Mouse (Mus musculus): ENCODE results near the gene Bcas3.

The Bcas3 gene

DNA sequence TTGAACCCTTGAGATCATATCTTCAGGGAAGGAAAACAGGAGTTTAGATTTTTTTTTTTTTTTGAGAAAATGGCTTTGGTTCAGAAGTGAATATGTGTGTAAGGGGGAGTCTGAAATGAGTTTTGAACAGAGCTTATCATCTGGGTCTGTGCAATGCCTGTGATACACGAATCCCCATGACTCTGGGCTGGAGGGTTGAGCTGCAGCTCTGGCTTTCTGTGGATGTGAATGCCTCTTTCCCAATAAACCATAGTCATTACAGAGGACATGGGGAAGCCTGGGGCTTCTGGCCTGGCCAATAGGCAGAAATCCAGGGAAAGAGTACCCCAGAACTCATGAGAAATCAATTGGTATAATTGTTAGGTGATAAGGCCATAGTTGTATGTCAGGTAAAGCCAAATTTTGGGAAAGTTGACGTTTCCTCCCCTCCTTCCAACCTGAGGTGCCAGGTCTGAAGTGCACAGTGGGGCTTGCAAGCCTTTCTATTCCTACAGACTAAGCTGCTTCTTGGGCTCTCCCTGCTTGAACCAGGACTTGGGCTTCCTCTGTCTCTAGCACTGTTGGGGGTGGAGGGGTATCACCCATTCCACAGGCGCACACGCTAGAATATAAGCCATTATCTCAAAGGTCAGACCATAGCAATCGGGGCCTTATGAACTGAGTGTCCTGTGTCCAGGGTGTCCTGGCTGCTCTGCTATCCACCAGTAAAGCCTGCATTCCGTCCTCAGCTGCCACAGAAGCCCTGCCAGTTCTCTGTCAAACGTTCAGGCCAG is 486.5 kb downstream of the Bcas3 start:
- DNase-seq (ENCODE audit: low read depth in 1 of 2, low spot score in 2 of 2): no peak

DNA sequence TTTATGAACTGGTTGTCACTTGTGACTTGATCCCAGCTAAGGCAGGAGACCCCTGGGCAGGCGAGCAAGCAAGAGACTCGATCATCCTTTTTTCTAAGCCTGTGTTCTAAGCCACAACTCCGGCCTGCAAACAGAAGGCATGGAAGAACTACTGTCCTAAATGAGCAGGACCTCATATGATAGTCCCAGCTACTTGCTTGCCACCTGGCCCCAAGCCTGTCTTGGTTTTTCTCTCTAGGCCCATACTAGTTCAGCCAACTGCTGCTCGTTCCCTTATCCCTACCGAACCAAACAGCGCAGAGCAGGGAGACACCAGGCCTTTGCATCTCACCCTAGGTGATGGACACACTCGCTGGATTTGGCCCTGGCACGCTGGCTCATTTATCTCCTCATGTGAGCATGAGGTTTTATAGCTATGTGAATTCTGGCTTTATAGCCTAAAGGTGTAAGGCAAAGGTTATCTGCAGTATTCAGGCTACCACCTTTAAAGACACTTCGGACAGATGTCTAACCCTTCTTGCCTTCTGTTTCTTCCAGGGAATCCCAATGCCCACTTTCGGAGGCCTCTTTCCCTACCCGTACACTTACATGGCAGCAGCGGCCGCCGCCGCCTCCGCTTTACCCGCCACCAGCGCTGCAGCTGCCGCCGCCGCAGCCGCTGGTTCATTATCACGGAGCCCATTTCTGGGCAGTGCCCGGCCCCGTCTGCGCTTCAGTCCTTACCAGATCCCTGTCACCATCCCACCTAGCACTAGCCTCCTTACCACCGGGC is 487.2 kb downstream of the Bcas3 start:
- no peak for DNase-seq (ENCODE audit: low read depth in 1 of 2, low spot score in 2 of 2)

DNA sequence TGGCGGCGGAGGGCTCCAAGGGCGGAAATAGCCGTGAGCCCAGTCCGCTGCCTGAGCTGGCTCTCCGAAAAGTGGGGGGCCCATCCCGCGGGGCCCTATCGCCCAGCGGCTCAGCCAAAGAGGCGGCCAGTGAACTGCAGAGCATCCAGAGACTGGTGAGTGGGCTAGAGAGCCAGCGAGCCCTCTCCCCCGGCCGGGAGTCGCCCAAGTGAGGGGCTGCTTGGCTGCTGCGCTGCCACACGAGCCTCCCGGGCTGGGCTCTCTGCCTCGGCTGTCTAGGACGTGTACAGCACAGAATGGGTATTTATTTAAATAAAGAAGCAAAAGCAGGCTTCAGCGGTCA is 487.8 kb downstream of the Bcas3 start:
- no peak for DNase-seq (ENCODE audit: low read depth in 1 of 2, low spot score in 2 of 2)

DNA sequence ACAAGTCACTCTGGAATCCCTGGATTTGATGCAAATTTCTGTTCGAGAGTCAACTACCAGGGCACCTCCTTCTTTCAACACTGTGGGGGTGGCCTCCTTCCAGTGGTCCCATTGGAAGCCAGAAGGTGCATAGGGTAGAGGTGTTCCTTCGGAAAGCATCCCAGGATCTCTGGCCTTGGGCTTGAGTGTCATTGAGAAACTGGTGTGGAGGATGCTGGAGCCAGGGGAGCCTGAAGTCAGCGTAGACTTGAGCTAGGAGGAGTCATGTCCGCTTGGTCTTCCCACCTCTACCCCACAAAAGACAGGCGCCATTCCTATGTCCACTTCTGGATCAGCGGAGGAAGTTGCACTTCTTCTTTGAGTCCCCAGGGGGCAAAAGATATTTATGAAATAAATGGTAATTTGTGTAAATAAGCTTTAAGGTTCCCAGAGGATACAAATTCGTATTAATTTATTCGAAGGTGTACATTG is 488.3 kb downstream of the Bcas3 start:
- DNase-seq (ENCODE audit: low read depth in 1 of 2, low spot score in 2 of 2): no peak

DNA sequence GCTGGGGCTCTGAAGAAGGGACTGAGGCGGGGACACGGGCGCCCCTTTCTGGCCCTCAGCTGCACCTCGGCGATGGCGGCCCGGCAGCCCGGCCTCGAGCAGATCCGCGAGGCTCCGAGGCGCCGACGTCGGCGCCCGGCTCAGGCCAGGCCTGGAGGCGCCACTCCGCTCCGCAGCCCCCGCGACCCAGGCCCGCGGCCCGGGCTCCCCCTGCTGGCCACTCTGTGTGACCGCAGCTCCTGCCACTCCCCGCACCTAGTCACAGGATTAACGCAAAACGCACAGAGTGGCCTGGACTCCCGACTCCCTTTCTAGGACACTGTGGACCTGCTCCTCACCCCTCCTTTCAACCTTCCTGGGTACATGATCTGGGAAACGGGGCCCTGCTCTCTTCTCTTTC is 489.0 kb downstream of the Bcas3 start:
- no peak for DNase-seq (ENCODE audit: low read depth in 1 of 2, low spot score in 2 of 2)

DNA sequence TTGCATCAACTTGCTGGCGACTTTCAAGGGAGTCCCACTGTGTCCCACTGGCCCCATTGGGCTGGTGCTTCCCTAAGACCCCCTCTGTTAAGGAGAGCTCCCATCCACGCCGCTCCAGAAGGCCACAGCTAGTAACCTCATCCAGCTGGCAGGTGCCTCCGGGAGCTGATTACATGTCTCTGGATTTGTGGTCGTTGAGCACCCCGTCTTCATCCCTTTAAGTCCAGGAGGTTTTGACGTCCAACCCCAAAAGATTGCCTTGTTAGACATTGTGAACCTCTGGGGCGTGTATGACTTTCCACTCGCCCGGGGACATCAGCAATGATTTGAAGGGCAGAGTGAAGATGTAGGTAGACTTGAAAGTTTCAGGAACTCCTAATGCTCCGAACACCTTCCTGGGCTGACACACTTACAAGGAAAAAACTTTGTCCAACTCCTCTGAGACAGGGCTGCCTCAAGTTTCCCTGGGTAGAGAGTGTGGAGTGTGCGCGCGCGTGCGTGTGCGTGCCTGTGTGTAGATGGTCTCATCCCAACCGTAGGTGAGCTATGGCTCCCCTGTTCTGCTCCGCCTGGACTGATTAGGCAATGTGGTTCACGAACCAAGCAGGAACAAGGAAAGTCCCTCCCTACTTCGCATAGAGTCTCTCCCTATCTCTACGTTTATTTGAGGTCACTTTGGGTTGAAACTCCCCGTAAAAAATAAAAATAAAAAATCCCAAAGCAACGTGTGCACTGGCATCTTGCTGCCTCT is 489.8 kb downstream of the Bcas3 start:
- DNase-seq (ENCODE audit: low read depth in 1 of 2, low spot score in 2 of 2): no peak

DNA sequence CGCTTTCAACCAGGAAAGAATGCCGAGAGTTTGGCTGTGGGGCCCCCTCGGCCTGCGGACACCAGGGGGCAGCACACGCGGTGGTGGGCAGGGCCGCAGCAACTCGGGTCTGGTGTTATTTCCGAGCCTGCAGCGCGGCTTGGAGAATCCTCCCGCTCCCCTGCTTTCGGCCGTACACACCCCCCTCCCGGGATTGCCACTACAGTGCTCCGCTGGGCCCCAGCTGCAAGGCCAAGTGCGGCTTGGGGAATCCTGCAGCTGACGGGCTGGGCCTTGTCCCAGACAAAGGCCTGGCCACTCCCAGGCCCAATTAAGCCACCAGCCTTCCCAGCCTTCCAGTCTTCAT is 490.4 kb downstream of the Bcas3 start:
- DNase-seq (ENCODE audit: low read depth in 1 of 2, low spot score in 2 of 2): no peak

DNA sequence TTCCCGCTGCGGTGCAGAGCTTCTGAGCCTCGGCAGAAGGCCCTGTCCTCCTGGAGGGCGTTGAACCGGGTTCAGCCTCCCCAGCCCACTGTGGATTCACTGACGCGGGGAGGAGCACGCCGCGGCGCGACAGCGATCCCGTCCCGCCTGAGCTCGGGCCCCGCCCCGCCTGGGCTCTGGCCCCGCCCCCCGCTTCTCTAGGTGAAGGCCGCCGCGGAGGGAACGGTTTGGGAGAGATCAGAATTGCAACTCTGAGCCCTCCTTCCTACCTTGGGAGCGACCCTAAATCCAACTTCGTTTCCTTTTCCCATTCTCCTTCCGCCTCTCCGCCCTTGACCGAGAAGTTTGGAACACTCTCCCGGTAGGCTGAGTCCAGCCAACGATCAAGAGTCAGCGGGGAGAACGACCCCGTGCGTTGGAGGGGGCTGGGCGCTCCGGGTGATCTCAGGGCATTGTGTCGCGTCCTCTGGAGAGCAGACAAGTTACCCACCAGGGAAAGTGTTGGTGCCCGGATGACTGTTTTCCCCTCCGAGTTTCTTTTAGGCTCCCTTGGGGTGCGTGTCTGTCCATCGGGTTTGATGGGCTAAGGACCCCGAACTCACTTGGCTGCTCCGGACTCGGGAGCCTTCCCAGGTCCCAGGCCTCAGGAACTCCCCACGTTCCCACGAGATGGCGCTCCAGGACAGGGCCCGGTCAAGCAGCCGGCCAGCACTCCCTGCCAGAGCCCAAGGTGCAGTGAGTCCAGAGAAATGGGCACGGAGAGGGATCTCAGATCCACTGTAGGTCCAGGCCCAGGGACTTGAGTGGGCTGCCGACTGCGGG is 491.4 kb downstream of the Bcas3 start:
- DNase-seq (ENCODE audit: low read depth in 1 of 2, low spot score in 2 of 2): no peak

DNA sequence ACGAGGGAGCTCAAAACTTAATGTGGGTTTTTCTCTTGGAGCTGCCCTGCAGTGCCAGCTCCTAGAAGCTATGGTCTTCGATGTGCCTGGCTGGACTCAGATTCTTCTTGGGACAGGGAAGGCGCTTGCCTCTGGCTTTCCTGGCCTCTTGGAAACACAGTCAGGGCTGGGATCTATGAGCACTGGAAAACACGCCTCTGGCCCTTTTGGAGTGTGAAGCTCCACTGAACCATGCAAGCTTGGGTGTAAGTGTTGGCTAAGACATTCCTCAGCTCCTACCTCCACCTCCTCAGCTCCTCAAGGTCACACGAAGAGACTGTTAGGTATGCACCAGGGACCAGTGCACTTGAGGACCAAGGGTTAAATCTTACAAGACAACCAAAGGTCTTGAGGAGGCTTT is 492.0 kb downstream of the Bcas3 start:
- DNase-seq (ENCODE audit: low read depth in 1 of 2, low spot score in 2 of 2): no peak

DNA sequence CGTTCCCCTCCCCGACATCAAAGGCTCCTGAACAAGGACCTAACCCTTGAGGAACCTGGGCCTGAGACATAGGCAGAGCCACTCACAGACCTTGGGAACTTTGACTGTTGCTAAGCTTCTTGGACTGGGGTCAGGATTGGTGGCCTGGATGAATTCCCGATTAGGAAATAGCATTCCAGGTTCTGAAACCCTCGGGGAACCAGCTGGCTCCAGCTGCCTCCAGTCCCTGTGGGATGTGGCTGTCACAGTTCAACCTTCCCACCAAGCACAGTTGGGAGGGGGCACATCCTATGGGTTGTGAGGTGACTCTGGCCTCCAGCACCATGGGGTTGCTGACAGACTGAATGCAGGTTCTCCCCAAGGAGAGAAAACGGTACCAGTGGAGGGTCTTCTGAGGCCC is 493.0 kb downstream of the Bcas3 start:
- no peak for DNase-seq (ENCODE audit: low read depth in 1 of 2, low spot score in 2 of 2)

DNA sequence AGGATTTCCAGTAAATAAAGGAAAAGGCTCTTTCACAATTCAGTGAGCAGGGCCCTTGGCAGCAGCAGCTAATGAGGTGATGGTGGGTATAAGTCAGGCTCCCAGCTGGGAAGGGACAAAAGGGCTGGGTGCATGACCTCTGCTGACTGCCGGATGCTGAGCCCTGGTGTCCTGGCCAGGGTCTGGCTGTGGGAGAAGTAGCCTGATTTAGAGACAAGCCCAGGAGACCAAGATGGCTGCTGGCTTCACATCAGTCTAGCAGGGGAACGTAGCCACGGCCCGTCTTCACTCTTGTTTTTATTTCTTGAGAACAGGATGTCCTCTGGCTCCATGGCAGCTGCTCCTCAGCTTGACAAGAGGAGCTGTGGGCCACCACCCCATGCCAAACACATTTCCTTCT is 493.5 kb downstream of the Bcas3 start:
- DNase-seq (ENCODE audit: low read depth in 1 of 2, low spot score in 2 of 2): no peak

DNA sequence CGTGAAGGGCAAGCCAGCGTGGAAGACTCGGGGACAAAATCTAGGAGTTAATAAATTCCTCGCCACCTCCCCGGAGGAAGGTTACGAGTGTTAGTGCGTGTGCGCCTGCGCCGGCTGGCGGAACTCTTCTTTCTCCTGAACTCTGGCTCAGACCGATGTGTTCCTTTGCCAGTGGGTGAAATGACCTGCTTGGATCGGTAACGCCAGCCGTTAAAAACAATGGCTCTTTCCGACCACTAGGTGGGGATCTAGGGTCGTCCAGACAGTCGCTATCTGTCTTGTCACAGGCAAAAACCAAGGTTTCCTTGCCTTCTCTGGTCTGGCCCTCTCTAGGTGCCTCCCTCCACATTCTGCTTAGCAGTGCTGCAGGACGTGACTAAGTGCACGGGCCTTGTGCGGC is 496.1 kb downstream of the Bcas3 start:
- DNase-seq (ENCODE audit: low read depth in 1 of 2, low spot score in 2 of 2): no peak

DNA sequence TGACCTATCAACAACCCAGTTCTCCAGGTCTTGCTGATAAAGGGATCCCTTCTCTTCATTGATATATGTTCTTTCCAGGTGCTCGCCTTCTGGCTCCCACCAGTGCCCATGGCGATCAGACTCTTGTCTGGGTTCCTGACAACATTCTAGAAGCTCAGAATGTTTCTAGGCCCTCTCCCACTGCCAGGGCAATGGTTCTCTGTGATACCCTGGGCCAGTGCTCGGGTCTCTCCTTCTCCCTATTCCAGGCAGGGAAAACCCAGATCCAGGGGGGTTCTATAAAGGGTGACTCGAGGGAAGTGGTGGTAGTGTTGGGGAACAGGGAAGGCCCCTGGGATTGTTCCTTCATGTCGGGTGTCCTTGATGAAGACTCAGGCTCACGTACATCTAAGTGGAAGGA is 497.3 kb downstream of the Bcas3 start, which contains the start of gene Gm11444:
Gene Gm11444 (minus strand): TSS at position 101 of the 400 bp plus-strand sequence.
- DNase-seq (ENCODE audit: low read depth in 1 of 2, low spot score in 2 of 2): no peak

DNA sequence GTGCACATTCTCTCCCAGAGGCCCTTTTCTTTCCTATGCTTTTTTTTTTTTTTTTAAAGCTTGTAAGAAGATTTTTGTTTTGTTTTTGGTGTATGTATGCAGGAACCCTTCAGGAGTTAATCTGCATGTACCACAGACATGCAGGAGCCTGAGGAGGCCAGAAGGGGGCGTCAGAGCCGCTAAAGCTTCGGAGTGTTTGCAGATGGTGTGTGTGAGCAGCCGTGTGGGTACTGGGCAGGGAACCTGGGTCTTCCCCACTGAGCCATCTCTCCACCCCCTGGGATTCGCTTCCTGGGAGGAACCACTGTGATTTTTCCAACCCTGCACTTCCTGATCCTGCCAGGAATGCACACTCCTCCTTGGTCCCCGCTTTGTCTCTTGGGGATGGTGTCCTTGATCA is 497.8 kb downstream of the Bcas3 start:
- DNase-seq (ENCODE audit: low read depth in 1 of 2, low spot score in 2 of 2): no peak

DNA sequence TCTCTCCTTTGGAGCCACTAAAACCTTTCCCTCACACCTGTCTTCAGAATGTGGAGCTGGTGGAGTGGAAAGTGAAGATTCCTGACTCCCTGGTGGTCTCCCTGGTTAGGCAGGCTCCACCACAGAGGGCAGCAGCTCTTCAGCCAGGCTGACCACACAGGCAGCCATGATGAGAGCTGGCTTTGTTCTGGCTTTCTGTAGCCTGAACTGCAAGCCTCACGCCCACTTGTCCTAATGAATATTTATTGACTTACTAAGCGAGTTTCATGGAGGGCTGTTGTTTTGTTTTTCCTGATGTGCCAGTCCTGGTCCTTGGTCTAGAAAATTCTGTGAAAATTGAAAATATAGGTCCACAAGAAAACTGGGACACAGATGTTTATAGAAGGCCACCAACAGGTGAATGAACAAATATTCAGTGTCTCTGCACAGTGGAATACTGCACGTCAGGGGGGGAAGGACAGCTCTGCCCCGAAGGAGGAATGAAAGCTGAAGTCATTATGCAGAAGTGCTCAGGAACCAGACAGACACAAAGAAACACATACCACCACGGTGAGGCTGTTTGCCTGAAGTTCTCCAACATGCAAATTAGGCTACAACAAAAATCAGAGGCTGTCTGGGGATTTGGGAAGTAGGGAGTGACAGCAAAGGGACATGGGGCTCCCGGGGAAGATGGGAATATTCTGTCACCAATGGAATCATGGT is 505.2 kb downstream of the Bcas3 start:
- no peak for DNase-seq (ENCODE audit: low read depth in 1 of 2, low spot score in 2 of 2)

DNA sequence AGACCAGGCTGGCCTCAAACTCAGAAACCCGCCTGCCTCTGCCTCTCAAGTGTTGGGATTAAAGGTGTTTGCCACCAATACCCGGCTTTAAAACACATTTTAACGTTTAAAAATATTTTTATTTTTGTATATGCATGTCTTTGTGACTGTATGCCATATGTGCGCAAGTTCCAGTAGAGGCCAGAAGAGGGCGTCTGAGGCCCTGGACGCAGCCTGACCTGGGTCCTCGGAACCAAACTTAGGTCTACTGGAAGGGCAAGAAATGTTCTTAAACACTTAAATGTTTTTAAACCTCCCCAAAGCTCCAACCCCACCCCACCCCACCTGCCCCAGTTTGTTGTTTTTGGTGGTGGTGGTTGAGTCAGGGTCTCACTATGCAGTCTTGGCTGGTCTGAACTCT is 511.4 kb downstream of the Bcas3 start:
- DNase-seq (ENCODE audit: low read depth in 1 of 2, low spot score in 2 of 2): no peak
